Mouse (Mus musculus): ENCODE measurements around the gene Elfn1. TPM values are rescaled to one million over a fixed set of nuclear protein-coding genes. Genes with fewer than 3 reads are reported as not detected.

Gene Elfn1
- under 1 TPM in 1 of 2 experiments, not detected in 1; 0.11 TPM for polyA plus RNA-seq (2017; shearing (Covaris generic))

DNA sequence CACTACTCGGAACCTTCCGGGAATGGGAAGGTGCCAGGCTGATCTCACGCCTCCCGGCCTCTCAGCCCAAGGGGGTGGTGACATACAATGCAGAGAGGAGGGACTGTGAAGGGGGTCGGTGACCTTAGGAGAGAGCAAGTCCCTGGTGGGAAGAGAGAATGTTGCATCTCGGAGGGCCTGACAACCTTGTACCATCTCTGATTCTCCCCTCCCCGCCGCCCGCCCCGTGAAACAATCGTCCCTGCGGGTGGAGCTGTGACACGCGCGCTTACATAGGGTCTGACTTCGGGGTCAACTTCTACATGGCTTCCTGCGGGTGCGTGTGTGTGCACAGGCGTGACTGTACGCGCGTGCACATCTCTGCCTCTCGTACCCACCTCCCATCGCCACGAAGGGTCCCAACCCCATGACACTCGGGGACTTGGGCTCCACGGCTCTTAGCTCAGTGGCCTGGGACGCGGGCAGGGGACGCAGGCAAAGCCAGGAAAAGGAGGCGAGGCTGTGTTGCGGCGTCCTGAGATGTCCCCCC lies at the start of gene Elfn1:
TSS of gene Elfn1 (plus strand) at position 230 of the 529 bp plus-strand sequence.

Other genes with a start within 250 kb of the Elfn1 start
- under 1 TPM in 1 of 2 experiments, not detected in 1; 0.16 TPM for gene Micall2, start 171.6 kb upstream of the Elfn1 start, polyA plus RNA-seq (2017; shearing (Covaris generic))
- 10 to 100 TPM; 31.4 to 47.7 TPM for gene Ints1, start 132.3 kb upstream of the Elfn1 start, polyA plus RNA-seq (2017; shearing (Covaris generic))
- gene Mafk, start 116.4 kb upstream of the Elfn1 start, polyA plus RNA-seq (2017; shearing (Covaris generic)): 10 to 100 TPM; 31.9 to 35.0 TPM
- gene Tmem184a, start 88.0 kb upstream of the Elfn1 start, polyA plus RNA-seq (2017; shearing (Covaris generic)): 1 to 10 TPM in 1 of 2 experiments, under 1 TPM in 1; 0.25 to 1.0 TPM
- gene Gm26938, start 81.5 kb upstream of the Elfn1 start, polyA plus RNA-seq (2017; shearing (Covaris generic)): under 1 TPM in 1 of 2 experiments, not detected in 1; 0.76 TPM
- gene Psmg3, start 81.1 kb upstream of the Elfn1 start, polyA plus RNA-seq (2017; shearing (Covaris generic)): 10 to 100 TPM; 46.9 to 56.4 TPM

Data from inflammation-experienced regulatory T-cells (primary cell).